Mouse (Mus musculus) gastrocnemius, adult 18-20 months (tissue): Measurements from ENCODE around the gene Rap1gap2. TPM values are rescaled to one million over a fixed set of nuclear protein-coding genes. Genes with fewer than 3 reads are reported as not detected.

ENCODE experiments used
- DNase-seq: peaks from one replicate; pipeline ENCODE4 v3.0.0; 2021; ENCODE audit warnings: low spot score
- total RNA-seq, 2 experiments: library from RNA; stranded (reverse); gene quantifications; 2 replicates each; pipeline ENCODE4 v1.2.3; 2021

Gene Rap1gap2
- total RNA-seq, 2 experiments from 2014 or later, result 5.1 to 6.7 TPM

GRCm38 (mm10) chr11:74502485-74502884 lies 108.2 kb downstream of the Rap1gap2 start:
- no peak for DNase-seq

GRCm38 (mm10) chr11:74501989-74502388 lies 108.7 kb downstream of the Rap1gap2 start:
- no peak for DNase-seq

- no peak for DNase-seq
These were observed 109.7 kb downstream of the Rap1gap2 start for GRCm38 (mm10) chr11:74501061-74501460.

- no peak for DNase-seq
These were observed 111.1 kb downstream of the Rap1gap2 start for GRCm38 (mm10) chr11:74499521-74500099.

GRCm38 (mm10) chr11:74499058-74499457 lies 111.7 kb downstream of the Rap1gap2 start:
- DNase-seq, result no peak

- no peak for DNase-seq
These were observed 114.1 kb downstream of the Rap1gap2 start for GRCm38 (mm10) chr11:74496581-74496980.

GRCm38 (mm10) chr11:74493936-74494335 lies 116.8 kb downstream of the Rap1gap2 start:
- DNase-seq, result no peak

- peak; percentile 9 for DNase-seq
These were observed 117.4 kb downstream of the Rap1gap2 start for GRCm38 (mm10) chr11:74493172-74493862.

- DNase-seq, result no peak
These were observed 119.6 kb downstream of the Rap1gap2 start for GRCm38 (mm10) chr11:74491130-74491529.

GRCm38 (mm10) chr11:74489239-74489638 lies 121.5 kb downstream of the Rap1gap2 start:
- no peak for DNase-seq

GRCm38 (mm10) chr11:74487952-74488351 lies 122.8 kb downstream of the Rap1gap2 start:
- DNase-seq, result no peak

GRCm38 (mm10) chr11:74485435-74486217 lies 125.1 kb downstream of the Rap1gap2 start:
- DNase-seq, result peak; percentile 42

GRCm38 (mm10) chr11:74483871-74484270 lies 126.8 kb downstream of the Rap1gap2 start:
- DNase-seq, result no peak

- no peak for DNase-seq
These were observed 127.4 kb downstream of the Rap1gap2 start for GRCm38 (mm10) chr11:74483153-74483817.

GRCm38 (mm10) chr11:74481797-74482196 lies 128.9 kb downstream of the Rap1gap2 start:
- no peak for DNase-seq

GRCm38 (mm10) chr11:74479715-74480289 lies 130.9 kb downstream of the Rap1gap2 start:
- no peak for DNase-seq

- DNase-seq, result no peak
These were observed 131.8 kb downstream of the Rap1gap2 start for GRCm38 (mm10) chr11:74478877-74479276.

- no peak for DNase-seq
These were observed 138.0 kb downstream of the Rap1gap2 start for GRCm38 (mm10) chr11:74472671-74473070.

- no peak for DNase-seq
These were observed 142.5 kb downstream of the Rap1gap2 start for GRCm38 (mm10) chr11:74468195-74468594.

- peak; percentile 23 for DNase-seq
These were observed 145.0 kb downstream of the Rap1gap2 start for GRCm38 (mm10) chr11:74465712-74466111.

GRCm38 (mm10) chr11:74464181-74464977 lies 146.3 kb downstream of the Rap1gap2 start:
- DNase-seq, result no peak
